Mouse (Mus musculus): ENCODE data around the gene Rhbdf2.
A peak's percentile ranks its signal among the peaks of the same experiment; 100 is the strongest.

GRCm38 (mm10) chr11:116628712-116629111 is 1.9 kb upstream of the Rhbdf2 start:
- TF ChIP-seq CTCF (IDR thresholded peaks at IDR 0.05 in 2 of 3, conservative IDR thresholded peaks at IDR 0.05 in 1 of 3; ENCODE audit: control insufficient read depth in 1 of 3, insufficient read depth in 1 of 3, low read depth in 2 of 3, low read length in 3 of 3, poor library complexity in 1 of 3, severe bottlenecking in 1 of 3) (peak; percentile 86 to 98 (median 95)), POLR2A (IDR thresholded peaks at IDR 0.05; ENCODE audit: control insufficient read depth in 1 of 2, insufficient read depth in 1 of 2, low read depth in 1 of 2, low read length in 2 of 2, poor library complexity in 1 of 2) (no peak), NRF1 (IDR thresholded peaks at IDR 0.05; ENCODE audit: insufficient read depth, low read depth, low read length, poor library complexity, severe bottlenecking) (0 out of 2 replicates have a peak, but pooled peaks have one; percentile 14), POLR2AphosphoS5 (IDR thresholded peaks at IDR 0.05; ENCODE audit: borderline replicate concordance, low read depth, low read length) (no peak)
